Mouse (Mus musculus) lung, postnatal 0 days (tissue): ENCODE measurements at regions not wholly inside any gene's neighbourhood (a gene's known extent, or its start where the extent isn't known, plus 50 kb on each side); places are given as distances from the start of the nearest gene placed in this dataset.

ENCODE experiments used
- ATAC-seq: fragments of 200-750 bp; cut with Nextera tagmentation; 2 replicates; pipeline ENCODE4 v1.8.0; 2017; ENCODE audit warnings: moderate library complexity
- DNase-seq: peaks from one replicate; pipeline ENCODE4 v3.0.0-alpha.2; 2016; ENCODE audit warnings: low spot score
- H3K27ac ChIP-seq: fragments of 300-500 bp; sonication (generic); 2 replicates; pipeline ENCODE4 v1.5.1; 2014; ENCODE audit warnings: antibody characterized with exemption, mild to moderate bottlenecking, low read length, mixed read lengths
- H3K27me3 ChIP-seq: fragments of 300-500 bp; sonication (generic); replicated peaks from 2 replicates; pipeline ENCODE4 v1.6.1; 2014; ENCODE audit warnings: low read length, mixed read lengths; ENCODE audit not compliant: insufficient read depth
- H3K36me3 ChIP-seq: fragments of 300-500 bp; sonication (generic); 2 replicates; pipeline ENCODE4 v1.6.1; 2014; ENCODE audit warnings: low read length, mixed read lengths; ENCODE audit not compliant: insufficient read depth
- H3K4me1 ChIP-seq: fragments of 300-500 bp; sonication (generic); 2 replicates; pipeline ENCODE4 v1.6.1; 2014; ENCODE audit warnings: antibody characterized with exemption, low read depth, low read length, mixed read lengths; ENCODE audit not compliant: insufficient read depth
- H3K4me2 ChIP-seq: fragments of 300-500 bp; sonication (generic); replicated peaks from 2 replicates; pipeline ENCODE4 v1.6.1; 2014; ENCODE audit warnings: low read depth, mild to moderate bottlenecking, low read length, moderate library complexity, mixed read lengths
- H3K4me3 ChIP-seq: fragments of 300-500 bp; sonication (generic); 2 replicates; pipeline ENCODE4 v1.5.1; 2014; ENCODE audit warnings: low read depth, low read length
- H3K9ac ChIP-seq: fragments of 300-500 bp; sonication (generic); replicated peaks from 2 replicates; pipeline ENCODE4 v1.6.1; 2014; ENCODE audit warnings: low read depth, mild to moderate bottlenecking
- H3K9me3 ChIP-seq: fragments of 300-500 bp; sonication (generic); 2 replicates; pipeline ENCODE4 v1.6.1; 2016; ENCODE audit warnings: low read length, mixed read lengths
- CTCF ChIP-seq: IDR thresholded peaks from 2 replicates; pipeline ENCODE4 v1.5.1; 2016; ENCODE audit warnings: antibody characterized with exemption, mild to moderate bottlenecking
- EP300 ChIP-seq: IDR thresholded peaks from 2 replicates; pipeline ENCODE4 v1.6.1; 2016; ENCODE audit warnings: antibody characterized with exemption, mild to moderate bottlenecking, control low read depth
- WGBS: fragments of 180-500 bp; shearing (Covaris S2); extraction: QIAGEN DNeasy Blood & Tissue Kit; methylation state at CpG from one replicate; pipeline ENCODE4 v1.1.7; 2014; 5-methylcytosine and 5-hydroxymethylcytosine counted together

DNA sequence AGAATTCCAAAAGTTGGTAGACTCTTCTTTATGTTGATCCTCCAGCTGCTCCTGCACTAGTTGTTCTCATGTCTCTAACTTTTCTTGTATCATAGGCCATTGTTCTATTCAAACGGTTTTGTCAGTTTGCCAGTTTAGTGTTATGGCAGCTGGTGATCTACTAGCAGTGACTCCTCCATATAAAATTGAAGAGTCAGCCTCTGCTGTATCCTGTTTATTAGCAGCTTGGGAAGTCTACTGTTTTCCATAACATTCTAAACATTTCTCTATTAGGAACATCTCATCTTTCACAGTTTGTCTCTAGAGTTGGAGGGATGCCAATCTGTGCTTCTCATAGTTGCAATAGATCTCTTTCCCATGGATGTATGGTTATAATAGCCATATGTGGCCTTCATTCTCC, 58.6 kb downstream of the Drd1 start:
- WGBS: 42% methylated on average over 1 of the region's 1 CpGs
- H3K27me3 ChIP-seq: no peaks in the 10 kb centered on the region
- no peak overlapping the region for H3K4me2 ChIP-seq
- no peak overlapping the region for H3K4me3 ChIP-seq
- H3K9me3 ChIP-seq: no peaks in the 10 kb centered on the region
- DNase-seq: peak; percentile 30
- no peak for TF ChIP-seq CTCF
- no peak overlapping the region for H3K27ac ChIP-seq
- H3K9ac ChIP-seq: no peak overlapping the region
- ATAC-seq: no peak
- no peaks in the 10 kb centered on the region for H3K4me1 ChIP-seq
- H3K36me3 ChIP-seq: no peaks in the 10 kb centered on the region

DNA sequence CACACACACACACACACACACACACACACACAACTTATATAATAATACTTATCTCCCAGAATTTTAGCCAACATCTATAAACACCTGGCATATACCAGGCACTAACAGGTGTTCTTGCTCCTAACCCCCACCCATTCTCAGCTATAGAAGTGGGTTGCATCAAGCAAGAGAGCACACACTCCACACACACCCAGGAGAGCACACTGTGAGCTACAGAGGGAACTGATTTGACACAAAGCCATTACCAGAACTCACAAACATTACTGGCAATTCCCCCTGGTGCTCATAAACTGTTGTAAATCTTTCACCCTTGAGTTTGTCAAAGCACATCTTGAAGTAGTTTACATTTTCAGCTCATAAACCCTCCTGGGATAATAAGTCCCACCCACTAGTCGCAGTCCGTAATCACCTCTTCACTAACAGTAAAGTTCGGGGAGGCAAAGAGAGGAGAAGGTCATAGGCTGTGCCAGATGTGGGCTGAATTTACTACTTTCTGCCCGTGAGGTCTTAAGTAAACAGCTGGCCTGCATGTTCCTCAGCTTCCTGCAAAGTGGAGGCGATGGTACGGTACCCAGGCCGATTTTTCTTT, 62.5 kb downstream of the Drd1 start:
- WGBS: 29% methylated on average over 7 of the region's 7 CpGs
- Histone ChIP-seq H3K27ac (no peak overlapping the region), H3K36me3 (no peaks in the 10 kb centered on the region), H3K4me3 (no peak overlapping the region), H3K27me3 (no peaks in the 10 kb centered on the region), H3K4me2 (no peak overlapping the region), H3K9ac (no peak overlapping the region), H3K4me1 (no peaks in the 10 kb centered on the region), H3K9me3 (no peaks in the 10 kb centered on the region)
- ATAC-seq: no peak
- no peak for DNase-seq
- no peak for TF ChIP-seq CTCF
- TF ChIP-seq EP300: no peak

GRCm38 (mm10) chr13:53979226-53979625, 76.3 kb downstream of the Drd1 start:
- Histone ChIP-seq H3K4me1 (no peaks in the 10 kb centered on the region), H3K27me3 (no peaks in the 10 kb centered on the region)
- WGBS: 24% methylated on average over 2 of the region's 2 CpGs

GRCm38 (mm10) chr13:53969421-53969820, 86.1 kb downstream of the Drd1 start:
- Histone ChIP-seq H3K4me3 (no peak overlapping the region), H3K27ac (no peak overlapping the region), H3K4me1 (no peaks in the 10 kb centered on the region), H3K27me3 (no peaks in the 10 kb centered on the region), H3K4me2 (no peak overlapping the region), H3K9ac (no peak overlapping the region), H3K36me3 (no peaks in the 10 kb centered on the region), H3K9me3 (no peaks in the 10 kb centered on the region)
- ATAC-seq (no peak), DNase-seq (no peak)
- 63% methylated on average over 2 of the region's 2 CpGs for WGBS
- no peak for TF ChIP-seq CTCF
- TF ChIP-seq EP300: no peak

More at GRCm38 (mm10) chr13:53979226-53979625, 76.3 kb downstream of the Drd1 start:
- no peak for ATAC-seq
- no peak for DNase-seq
- no peaks in the 10 kb centered on the region for H3K9me3 ChIP-seq
- H3K9ac ChIP-seq: no peak overlapping the region
- no peak for TF ChIP-seq EP300
- no peak for TF ChIP-seq CTCF
- H3K4me2 ChIP-seq: no peak overlapping the region
- no peak overlapping the region for H3K4me3 ChIP-seq
- no peak overlapping the region for H3K27ac ChIP-seq
- H3K36me3 ChIP-seq: no peaks in the 10 kb centered on the region

- Histone ChIP-seq H3K27ac (no peak overlapping the region), H3K4me2 (no peak overlapping the region), H3K27me3 (no peaks in the 10 kb centered on the region), H3K9ac (no peak overlapping the region), H3K9me3 (no peaks in the 10 kb centered on the region), H3K36me3 (no peaks in the 10 kb centered on the region), H3K4me1 (no peaks in the 10 kb centered on the region), H3K4me3 (no peak overlapping the region)
- no peak for DNase-seq
- ATAC-seq: no peak
- TF ChIP-seq EP300 (no peak), CTCF (no peak)
- 83% methylated on average over 15 of the region's 15 CpGs for WGBS
Measured at GRCm38 (mm10) chr13:53956167-53956566, 99.3 kb downstream of the Drd1 start.

DNA sequence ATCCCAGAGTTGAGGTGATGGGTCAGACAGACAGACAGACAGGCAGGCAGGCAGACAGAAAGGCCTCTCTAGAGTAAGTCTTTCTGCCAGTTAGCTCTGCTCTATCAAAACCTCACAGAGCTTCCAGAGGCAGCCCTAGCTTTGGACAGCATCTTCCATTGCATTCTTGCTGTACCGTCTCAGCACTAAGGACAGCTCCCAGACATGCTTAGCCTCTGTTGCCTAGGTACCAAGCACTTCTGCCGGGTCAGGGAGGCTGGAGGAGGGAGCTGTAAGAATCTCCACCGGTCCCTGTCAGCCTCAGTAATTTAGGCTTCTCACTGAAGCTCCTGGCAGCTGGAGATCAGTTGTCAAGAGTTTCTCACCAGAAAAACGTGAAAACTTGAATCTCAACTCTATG, 107.4 kb downstream of the Drd1 start:
- Histone ChIP-seq H3K36me3 (no peaks in the 10 kb centered on the region), H3K27me3 (no peaks in the 10 kb centered on the region), H3K4me2 (no peak overlapping the region), H3K4me3 (no peak overlapping the region), H3K9ac (no peak overlapping the region), H3K4me1 (no peaks in the 10 kb centered on the region), H3K9me3 (no peaks in the 10 kb centered on the region), H3K27ac (no peak overlapping the region)
- DNase-seq (peak; percentile 40), ATAC-seq (no peak)
- TF ChIP-seq CTCF (no peak), EP300 (no peak)
- under 1% methylated on average over 4 of the region's 4 CpGs for WGBS

DNA sequence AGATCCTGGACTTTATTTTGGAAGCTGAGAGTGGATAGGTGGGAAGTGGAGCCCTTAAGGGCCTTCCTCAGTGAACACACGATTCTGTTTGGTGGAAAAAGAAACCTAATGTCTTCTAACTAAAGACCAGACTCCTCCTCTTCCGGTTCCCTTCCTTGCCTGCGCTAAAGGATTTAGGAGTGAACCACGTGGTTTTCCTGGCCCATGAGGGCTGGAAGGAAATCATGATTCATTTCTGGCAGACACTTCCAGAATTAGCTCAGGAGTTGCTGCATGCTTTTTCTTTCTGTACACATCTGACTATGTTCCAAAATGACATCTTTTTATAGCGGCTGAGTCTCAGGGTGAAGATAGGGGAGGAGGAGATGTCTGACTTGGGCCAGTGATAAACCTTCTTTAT, 109.8 kb downstream of the Drd1 start:
- H3K36me3 ChIP-seq: no peaks in the 10 kb centered on the region
- no peak overlapping the region for H3K27ac ChIP-seq
- no peak overlapping the region for H3K9ac ChIP-seq
- no peaks in the 10 kb centered on the region for H3K9me3 ChIP-seq
- H3K4me1 ChIP-seq: no peaks in the 10 kb centered on the region
- no peaks in the 10 kb centered on the region for H3K27me3 ChIP-seq
- DNase-seq (peak; percentile 32), ATAC-seq (no peak)
- no peak overlapping the region for H3K4me2 ChIP-seq
- 46% methylated on average over 5 of the region's 5 CpGs for WGBS
- H3K4me3 ChIP-seq: no peak overlapping the region
- TF ChIP-seq EP300: no peak
- TF ChIP-seq CTCF: no peak
